Mouse (Mus musculus) left cerebral cortex, postnatal 4 days (tissue): ENCODE data around the gene Kcp. TPM values are rescaled to one million over a fixed set of nuclear protein-coding genes. Genes with fewer than 3 reads are reported as not detected.

Source experiments
- DNase-seq: peaks from one replicate; pipeline ENCODE4 v3.0.0-alpha.2; 2022
- intact Hi-C: fragments of 180-260 bp; cut with DNase I; formaldehyde crosslinking; loops from one replicate; pipeline ENCODE4 v1.15.1; 2025
- total RNA-seq, 2 experiments: library from RNA; stranded (reverse); gene quantifications; 2 replicates each; pipeline ENCODE4 v1.2.3; 2021

Kcp gene
- 10 to 100 TPM; 20.6 to 23.8 TPM for total RNA-seq

DNA sequence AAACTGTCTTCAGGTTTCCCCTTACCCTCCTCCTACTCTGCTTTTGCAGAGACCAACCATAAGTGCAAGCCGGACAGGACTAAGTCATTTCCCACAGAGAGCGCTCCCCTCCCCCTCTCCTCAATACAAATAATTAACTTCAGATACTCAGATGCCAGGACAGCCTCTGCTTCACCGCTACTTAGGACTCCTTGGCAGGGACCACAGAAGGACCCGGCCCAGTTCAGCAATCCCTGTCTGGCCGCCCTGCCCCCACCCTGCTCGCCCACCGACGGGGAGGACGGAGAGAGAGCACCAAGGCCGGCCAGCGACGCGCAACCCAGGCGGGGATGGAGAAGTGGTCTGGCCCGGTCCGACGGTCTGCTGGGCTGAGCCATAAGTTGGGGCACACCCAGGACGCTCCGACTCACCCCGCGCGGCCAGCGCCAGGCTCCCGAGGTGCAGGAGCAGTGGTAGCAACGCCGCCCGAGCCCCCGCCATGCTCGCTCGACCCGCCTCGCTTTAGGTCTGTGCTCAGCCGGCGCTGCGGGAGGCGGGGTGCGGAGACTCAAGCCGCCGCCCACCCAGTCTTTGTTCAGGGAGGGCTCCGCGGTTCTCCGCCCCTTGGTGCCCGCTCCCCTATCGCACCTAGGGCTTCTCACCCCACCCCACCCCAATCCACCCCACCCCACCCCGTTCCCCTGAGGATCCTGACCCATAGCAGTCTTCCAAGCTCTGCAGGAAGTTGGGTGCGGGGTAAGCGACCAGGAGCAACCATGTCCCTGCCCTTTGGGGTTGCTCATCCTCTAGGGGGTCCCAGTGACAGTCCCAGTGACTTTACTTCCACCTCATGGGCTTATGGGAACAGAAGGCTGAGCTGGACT lies at the start of gene Kcp:
Gene Kcp (minus strand): TSS at position 506 of the 863 bp plus-strand sequence.
- no peak for DNase-seq
- intact Hi-C loops: no loop called here

DNA sequence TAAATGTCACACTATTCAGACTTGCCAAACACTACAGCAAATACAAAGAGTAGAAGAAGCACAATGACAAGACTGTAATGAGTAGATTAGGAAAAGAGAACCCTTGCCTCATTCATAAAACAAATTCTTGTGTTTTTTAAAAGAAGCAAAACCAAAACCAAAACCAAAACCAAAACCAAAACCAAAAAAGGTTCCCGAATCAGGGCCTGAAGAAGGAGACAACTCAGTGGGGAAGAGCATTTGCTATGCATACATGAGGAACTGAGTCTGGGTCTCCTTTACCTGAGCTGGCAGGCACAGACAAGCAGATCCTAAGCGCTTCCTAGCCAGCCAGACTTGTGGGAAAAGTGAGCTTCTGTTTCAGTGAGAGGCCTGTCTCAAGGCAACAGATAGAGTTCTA lies 49.4 kb upstream of the Kcp start:
- DNase-seq: no peak
- intact Hi-C loops: no loop called here

DNA sequence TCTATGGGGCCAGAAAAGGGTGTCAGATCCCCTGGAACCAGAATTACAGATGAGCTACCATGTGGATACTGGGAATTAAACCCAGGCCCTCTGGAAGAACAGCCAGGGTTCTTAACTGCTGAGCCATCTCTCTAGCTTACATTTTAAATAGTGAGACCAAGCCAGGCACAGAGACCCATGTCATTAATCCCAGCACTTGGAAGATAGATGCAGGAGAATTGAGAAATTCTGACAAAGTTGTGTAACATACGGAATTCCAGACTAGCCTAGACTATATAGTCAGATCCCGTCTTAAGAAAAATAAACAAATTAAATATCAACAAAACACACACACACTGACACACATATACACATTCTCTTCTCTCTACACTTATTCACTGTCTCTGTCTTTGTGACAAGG lies 44.8 kb upstream of the Kcp start:
- intact Hi-C loops: loop anchor here (5.0 kb wide), 1 partner anchor 35 kb away; no protein-coding TSS in a partner anchor
- no peak for DNase-seq

DNA sequence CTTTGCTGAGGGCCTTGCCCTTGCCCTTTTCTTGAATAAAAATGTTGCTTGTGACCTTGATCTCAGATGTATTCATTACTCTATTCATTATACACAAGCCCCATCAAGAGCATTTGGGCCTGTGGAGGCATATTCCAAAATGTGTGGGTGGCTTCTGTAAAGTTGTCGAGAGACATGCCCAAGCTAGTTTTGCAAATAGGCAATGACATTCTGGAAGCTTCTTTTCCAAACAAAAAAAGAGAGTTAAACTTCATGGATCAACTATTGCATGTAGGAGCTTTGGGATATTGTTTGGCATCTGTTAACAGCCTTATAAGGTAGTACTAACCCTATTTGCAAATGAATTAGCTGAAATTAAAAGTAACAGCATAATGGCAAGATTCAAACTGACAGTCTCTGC lies 40.3 kb upstream of the Kcp start:
- intact Hi-C loops: no loop called here
- no peak for DNase-seq

DNA sequence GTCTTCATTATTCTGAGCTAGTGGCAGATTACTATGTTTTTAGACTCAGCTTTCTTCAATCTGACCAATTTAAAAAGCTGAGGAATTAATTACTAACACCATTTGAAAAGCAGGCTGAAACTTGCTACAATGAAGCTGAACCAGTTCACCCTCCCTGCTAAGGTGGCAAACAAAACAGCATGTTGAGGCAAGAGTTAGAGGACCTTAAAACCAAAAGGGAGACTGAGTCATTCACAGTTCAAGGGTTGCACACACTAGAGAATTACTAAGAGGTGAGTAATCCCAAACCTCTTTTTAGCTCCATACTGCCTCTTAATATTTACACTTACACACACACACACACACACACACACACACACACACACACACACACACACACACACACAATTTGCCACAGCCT lies 39.8 kb upstream of the Kcp start:
- intact Hi-C loops: no loop called here
- DNase-seq: no peak

DNA sequence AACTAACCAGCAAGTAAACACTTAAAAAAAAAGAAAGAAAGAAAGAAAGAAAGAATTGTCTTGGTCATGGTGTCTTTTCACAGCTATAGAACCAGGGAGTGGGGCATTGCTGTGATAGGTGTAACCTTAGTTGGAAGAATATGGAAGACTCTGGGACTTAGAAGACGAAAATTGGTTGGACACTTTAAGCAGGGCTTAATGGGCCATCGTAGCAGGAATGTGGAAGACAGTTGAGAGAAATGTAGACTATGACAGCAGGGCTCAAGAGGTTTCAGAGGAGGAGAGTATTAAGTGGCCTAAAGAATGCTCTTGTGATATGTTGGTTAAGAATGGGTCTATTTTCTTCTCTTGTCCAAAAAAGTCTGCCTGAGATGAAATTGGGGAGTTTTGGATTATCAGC lies 37.9 kb upstream of the Kcp start:
- intact Hi-C loops: no loop called here
- no peak for DNase-seq

DNA sequence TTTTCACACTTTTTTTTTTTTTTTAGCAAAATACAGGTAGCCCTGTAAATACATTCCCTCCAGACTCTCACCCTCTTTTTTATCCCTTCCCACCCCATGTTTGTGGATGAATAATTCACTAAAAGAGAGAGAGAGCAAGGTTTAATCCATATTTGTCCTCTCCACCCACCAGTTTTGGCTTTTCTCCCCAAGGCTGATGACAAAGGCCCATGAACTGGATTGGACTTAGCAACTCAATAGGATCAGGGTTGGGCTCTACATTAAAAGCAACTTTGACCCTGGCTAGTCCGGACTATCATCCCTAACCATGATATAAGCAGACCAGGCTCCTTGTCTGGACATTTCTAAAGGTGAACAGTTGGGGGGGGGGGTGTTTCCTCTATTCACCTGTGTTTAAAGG lies 33.2 kb upstream of the Kcp start:
- intact Hi-C loops: no loop called here
- no peak for DNase-seq

DNA sequence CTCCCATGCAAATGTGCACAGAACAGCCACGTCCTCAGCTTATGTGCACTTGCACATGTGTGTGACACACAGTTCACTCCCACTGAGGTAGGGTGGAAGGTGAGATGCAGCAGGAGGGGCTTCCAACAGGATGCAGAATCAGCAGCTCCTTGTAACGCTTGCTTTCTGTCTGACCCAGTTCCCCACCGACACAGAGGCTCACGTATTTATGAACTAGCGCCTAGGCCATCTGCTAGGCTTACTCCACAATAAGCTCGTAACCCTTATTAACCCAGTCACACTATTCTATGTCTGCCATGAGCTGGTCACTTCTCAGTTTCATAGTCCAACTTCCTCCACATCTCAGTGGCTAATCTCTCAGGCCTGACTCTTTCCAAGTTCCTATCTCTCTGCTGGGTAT lies 32.5 kb upstream of the Kcp start:
- DNase-seq: no peak
- intact Hi-C loops: no loop called here

DNA sequence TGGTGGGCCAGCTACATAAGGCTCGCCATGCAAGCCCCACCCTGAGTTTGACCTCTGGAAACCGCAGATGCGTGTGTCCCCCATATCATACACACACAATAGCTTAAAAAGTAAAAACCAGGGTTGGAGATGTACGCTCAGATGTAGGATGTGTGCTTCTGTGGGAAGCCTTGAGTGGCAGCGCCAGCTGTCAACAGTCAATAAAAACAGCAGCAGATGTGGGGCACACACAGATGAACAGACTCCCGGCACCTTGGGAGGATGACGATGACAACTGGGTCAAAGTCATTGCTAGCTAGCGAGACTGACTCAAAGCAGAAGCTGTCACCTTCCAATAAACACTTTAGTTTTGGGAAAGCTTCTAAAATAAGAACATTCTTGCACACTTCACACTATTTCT lies 31.8 kb upstream of the Kcp start:
- intact Hi-C loops: no loop called here
- no peak for DNase-seq

DNA sequence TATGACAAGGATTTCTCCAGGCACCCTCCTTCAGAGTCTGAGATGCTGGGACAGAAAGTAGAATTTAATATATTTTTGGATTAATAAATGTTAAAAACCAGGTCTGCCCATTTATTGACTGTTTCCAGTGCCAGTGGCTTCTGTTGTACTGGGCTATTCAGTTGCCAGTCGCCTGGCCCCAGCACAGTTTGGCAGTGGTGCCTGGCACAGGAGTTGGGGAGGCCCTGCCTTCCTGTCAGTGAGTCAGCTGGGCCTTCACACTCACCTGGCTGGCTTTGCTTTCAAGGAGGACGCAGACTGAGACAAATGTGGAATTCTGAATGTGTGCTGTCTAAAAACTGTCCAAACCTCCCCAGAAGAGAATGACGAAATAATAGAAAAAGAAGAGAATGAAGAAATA lies 29.5 kb upstream of the Kcp start:
- intact Hi-C loops: no loop called here
- no peak for DNase-seq

DNA sequence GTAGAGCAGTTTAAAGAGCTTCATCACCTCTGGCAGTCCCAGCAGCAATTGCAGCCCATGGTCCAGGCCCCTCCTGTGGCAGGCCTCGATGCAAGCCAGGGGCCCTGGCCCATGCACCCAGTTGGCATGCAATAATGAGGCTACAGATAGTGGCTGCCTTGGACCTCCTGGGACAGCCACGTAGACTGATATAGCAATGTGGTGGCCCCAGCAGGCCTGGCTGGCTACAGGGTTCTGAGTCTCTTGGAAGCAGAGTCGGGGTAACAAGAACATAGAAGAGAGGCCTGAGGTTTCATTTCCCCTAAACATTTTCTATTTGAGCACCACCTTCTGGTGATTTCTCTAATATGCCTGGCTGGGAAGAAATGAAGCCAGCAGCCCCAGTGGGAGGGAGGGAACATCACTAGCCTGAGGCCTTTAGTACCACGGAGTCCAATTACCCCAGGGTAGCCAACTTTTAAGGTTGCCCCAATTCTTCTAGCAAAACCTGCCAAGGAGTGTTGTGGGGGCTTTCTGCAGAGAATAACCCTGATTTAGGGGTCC lies 29.0 kb upstream of the Kcp start:
- DNase-seq: no peak
- intact Hi-C loops: no loop called here

DNA sequence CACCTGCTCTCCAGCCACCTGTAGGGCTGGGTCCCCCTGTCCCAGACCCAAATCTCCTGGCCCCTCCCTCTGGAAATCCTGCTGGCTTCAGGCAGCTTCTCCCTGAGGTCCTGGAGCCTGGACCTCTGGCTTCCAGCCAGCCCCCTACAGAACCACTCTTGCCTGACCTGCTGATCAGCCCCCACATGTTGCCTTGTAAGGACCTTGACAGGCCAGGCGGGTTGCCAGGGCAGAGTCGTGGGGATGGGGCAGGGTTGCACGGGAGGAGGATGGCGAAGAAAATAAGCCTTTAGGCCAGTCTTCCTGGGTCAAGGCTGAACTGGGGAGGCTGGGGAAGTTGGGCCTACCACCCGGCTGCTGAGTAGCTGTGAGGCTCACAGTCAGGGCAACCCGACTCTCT lies 27.6 kb upstream of the Kcp start:
- no peak for DNase-seq
- intact Hi-C loops: no loop called here

DNA sequence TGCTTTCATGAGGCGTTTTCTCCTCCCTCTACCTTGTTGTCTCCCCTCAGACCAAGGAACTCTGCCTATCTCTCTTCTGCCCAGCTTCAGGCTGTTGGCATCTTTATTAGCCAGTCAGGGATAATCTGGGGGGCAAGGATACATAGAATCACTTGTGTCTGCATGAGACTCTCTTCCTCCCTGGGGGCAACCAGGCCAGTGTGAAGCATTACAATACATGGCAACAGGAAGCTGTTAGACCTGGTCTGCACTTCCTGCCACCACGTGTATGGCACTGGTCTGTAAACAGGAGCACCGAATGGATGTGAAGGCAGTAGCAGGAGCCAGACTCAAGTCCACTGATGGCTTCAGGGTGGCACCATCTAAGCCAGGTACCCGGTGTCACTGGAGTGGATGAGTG lies 22.3 kb upstream of the Kcp start:
- intact Hi-C loops: loop anchor here (5.0 kb wide), 1 partner anchor 363 kb away; the partner anchor contains the start of gene Rbm28
- DNase-seq: no peak

DNA sequence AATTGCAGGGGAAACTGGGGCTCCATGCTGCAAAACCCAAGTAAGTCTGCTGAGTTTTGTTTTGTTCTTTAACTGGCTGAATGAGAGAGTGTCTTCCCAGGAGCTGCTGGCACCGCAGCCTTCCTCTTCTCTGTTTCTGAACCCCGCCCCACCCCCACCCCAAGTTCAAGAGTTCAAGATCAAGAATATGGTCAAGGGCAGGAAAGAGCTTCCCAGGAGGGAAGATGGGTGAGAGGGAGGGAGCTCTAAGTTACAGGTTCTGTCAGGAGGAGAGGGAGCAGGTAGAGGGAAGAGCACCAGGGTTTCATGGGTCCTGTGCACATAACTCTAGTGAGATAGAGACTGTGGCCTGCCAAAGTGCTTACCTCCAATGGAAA lies 21.7 kb upstream of the Kcp start:
- intact Hi-C loops: loop anchor here (10.0 kb wide), 1 partner anchor 135 kb away; the partner anchor contains the start of gene Ccdc136
- no peak for DNase-seq

DNA sequence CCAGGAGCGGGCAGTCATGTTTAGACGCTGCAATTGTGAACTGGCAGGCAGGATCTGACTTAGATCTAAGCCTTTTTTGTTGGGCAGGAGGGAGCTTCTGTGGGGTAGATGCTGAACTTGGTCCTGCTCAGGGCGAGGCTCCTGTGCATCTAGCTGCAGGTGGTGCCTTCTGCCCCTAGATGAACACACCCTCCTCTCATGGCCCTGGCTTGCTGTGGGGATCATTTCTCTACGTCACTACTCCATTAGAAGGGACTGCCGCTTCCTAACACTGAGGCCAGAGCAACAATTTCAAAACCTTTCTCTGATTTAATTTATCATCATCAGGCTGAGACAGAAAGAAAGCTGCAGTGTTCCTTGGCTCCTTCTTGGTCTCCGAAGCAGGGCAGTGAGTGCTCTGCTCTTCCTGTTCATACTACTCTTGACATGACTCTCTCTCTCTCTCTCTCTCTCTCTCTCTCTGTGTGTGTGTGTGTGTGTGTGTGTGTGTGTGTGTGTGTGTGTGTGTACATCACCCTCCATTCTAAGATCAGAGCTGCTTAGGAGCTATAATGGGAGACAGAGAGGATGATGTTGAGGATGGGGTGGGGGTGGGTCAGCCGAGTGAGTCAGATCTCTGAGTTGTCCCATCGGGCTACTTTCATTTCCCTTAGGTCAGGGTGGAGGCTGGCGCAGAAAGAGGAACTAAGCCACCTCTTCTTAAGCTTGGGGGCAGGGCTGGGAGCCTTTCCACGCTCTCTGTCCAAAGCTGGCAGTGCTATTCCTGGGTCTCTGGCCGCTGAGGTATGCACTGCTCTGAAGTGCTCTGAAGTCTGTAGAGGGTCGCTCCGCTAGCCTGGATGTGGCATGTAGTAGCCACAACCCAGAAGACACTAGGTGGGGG lies 21.1 kb upstream of the Kcp start:
- no peak for DNase-seq
- intact Hi-C loops: loop anchor here (10.0 kb wide), 1 partner anchor 134 kb away; the partner anchor contains the start of gene Ccdc136

DNA sequence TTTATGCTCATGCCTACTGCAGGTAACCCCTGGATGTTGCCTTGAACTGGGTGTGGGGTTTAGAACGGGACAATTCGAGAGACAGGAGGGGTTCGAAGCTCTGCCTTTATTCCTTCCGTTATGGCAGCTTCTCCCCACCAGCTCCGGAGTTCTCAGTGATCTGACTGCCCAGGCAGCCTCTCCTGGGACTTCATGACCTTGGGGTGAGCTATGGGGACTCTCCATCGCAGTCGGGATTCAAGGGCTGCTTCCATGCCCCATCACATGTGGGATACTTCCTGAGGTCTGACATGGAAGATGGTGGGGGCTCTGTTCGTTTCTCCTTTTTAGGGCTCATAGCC lies 20.4 kb upstream of the Kcp start:
- intact Hi-C loops: loop anchor here (10.0 kb wide), 1 partner anchor 133 kb away; the partner anchor contains the start of gene Ccdc136
- DNase-seq: no peak

DNA sequence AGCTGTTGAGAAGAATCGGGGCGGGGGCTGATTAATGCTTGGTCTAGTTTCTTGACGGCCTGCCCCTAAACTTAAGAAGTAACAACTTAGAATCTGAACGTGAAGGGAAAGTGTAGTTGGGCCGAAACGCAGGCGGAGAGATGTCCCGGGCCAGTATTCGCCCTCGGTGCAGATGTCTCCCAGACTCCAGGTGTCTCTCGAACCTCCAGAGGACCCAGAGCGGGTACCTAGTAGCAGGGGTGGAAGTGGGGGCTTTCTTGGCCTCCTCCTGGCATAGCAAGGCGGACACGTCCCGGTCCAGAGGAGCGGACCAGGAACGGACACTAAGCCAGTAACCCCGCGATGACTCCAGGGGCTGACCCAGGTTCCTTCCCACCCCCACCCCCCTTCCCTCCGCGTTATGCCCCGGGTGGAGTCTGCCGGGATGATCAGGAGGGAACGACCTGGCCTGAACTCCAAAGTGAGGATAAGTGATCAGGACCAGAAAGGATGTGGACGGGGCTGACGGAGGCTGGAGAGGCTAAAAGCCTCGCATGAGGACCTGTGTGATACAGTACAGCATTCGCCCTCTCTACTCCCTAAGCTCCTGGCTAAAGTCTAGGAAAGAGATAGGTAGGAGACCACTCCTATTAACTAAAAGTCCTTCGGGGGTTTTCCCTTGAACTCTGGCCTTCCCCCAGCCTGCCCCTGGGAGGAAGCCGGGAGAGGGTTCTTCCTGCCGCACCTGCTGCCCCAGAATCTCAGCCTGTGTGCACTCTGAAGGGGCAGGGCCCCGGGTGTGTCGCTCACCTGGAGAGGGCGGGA lies 19.8 kb upstream of the Kcp start:
- no peak for DNase-seq
- intact Hi-C loops: loop anchor here (10.0 kb wide), 1 partner anchor 133 kb away; the partner anchor contains the start of gene Ccdc136

DNA sequence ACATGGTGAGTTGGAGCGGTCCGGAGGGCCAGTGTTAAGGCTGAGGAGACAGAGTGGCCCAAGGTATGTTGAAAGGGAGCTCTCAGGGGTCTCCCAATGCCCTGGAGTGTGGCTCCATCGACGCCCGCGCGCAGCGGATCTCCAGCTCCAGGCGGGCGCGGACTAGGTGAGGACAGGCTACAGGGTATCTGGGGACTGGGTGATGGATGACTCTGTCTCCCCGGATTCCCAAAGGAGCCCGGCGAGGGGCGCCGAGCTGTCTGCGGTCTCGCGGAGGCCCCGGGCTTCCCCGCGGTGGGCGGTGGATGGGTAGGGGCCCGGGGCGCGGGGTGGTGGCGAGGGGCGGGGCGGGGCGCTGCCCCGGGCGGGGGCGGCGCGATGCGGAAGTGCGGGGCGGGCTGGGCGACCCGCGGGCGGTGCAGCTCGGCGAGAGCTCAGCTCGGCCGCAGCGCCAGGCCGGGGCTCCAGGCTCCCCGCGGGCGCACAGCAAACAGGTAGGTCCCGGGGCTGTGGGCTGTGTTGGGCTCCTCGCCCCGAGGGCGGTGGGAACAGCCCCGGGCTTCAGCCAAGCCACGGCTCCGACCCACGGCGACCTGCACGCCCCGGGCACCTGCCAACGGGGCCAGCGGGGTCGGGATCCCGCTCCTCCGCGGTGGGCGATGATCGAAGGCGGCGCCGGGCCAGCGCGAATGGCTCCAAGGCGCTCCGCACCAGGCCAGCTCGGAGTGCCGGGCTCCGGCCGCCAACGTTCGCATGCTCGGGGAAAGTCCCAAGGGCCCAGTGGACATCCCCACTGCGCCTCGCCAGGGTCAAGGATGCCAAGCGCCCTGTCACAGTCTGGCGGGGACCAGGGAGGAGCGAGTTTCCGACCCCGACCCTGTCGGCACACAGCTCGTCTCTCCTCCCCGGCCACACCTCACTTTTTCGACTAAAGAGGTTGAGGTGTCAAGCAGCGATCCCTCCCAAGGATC lies 18.8 kb upstream of the Kcp start, which contains the start of gene Irf5:
Gene Irf5 (plus strand): TSS at position 345 of the 971 bp plus-strand sequence.
- DNase-seq: no peak
- intact Hi-C loops: loop anchor here (10.0 kb wide), 1 partner anchor 132 kb away; the partner anchor contains the start of gene Ccdc136

DNA sequence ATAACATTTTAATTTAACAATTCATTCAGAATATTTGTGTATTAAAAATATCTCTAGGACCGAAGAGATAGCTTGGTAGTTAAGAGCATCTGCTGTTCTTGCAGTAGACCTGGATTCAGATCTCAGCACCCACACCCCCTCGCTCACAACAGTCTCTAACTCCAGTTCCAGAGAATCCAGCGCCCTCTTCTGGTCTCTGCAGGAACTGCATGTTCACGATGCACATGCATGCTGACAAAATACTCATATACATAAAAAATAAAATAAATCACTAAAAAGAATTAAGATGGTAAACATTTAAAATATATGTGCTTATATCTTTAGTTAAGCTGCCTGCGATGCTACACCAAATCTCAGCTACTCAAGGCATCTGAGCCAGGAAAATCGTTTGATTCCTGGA lies 17.5 kb upstream of the Kcp start:
- intact Hi-C loops: loop anchor here (10.0 kb wide), 1 partner anchor 130 kb away; the partner anchor contains the start of gene Ccdc136
- DNase-seq: no peak
